Mouse (Mus musculus) heart, embryonic 13.5 days (tissue): Measurements from ENCODE around the gene Bpnt1. TPM values are rescaled to one million over a fixed set of nuclear protein-coding genes. Genes with fewer than 3 reads are reported as not detected.

Experiments used
- ATAC-seq: fragments of 200-750 bp; cut with Nextera tagmentation; 2 replicates; pipeline ENCODE4 v1.8.0; 2017; ENCODE audit warnings: moderate TSS enrichment; ENCODE audit not compliant: insufficient number of reproducible peaks, low FRiP score, low TSS enrichment; ENCODE audit errors: extremely low read depth
- H3K27ac ChIP-seq: fragments of 300-500 bp; sonication (generic); replicated peaks from 2 replicates; pipeline ENCODE4 v1.5.1; 2015; ENCODE audit warnings: moderate library complexity, mild to moderate bottlenecking, inconsistent platforms
- H3K27me3 ChIP-seq: fragments of 300-500 bp; sonication (generic); replicated peaks from 2 replicates; pipeline ENCODE4 v1.6.1; 2015; ENCODE audit warnings: mild to moderate bottlenecking, inconsistent platforms
- H3K36me3 ChIP-seq: fragments of 300-500 bp; sonication (generic); 2 replicates; pipeline ENCODE4 v1.6.1; 2015; ENCODE audit warnings: mild to moderate bottlenecking, inconsistent platforms
- H3K4me1 ChIP-seq: fragments of 300-500 bp; sonication (generic); 2 replicates; pipeline ENCODE4 v1.6.1; 2015; ENCODE audit warnings: inconsistent platforms
- H3K4me2 ChIP-seq: fragments of 300-500 bp; sonication (generic); 2 replicates; pipeline ENCODE4 v1.6.1; 2015; ENCODE audit warnings: inconsistent platforms, mild to moderate bottlenecking, moderate library complexity
- H3K4me3 ChIP-seq: fragments of 300-500 bp; sonication (generic); 2 replicates; pipeline ENCODE4 v1.5.1; 2015; ENCODE audit warnings: moderate library complexity, mild to moderate bottlenecking, inconsistent platforms
- H3K9ac ChIP-seq: fragments of 300-500 bp; sonication (generic); 2 replicates; pipeline ENCODE4 v1.6.1; 2015; ENCODE audit warnings: inconsistent platforms, mild to moderate bottlenecking, moderate library complexity
- H3K9me3 ChIP-seq: fragments of 300-500 bp; sonication (generic); 2 replicates; pipeline ENCODE4 v1.6.1; 2016; ENCODE audit warnings: inconsistent platforms
- WGBS: fragments of 180-500 bp; shearing (Covaris S2); methylation state at CpG from one replicate; pipeline ENCODE4 v1.1.7; 2015; ENCODE audit warnings: mixed read lengths; 5-methylcytosine and 5-hydroxymethylcytosine counted together
- polyA plus RNA-seq: library from polyadenylated mRNA; unstranded; fragments of >200 nt; fragmentation: Nextera tagmentation; extraction: Ambion mirVana; gene quantifications from 2 replicates; pipeline ENCODE4 v1.2.1, GENCODE M21; 2015

Bpnt1 gene
- polyA plus RNA-seq, 1 experiment from 2014 or later = 25.7 TPM

DNA sequence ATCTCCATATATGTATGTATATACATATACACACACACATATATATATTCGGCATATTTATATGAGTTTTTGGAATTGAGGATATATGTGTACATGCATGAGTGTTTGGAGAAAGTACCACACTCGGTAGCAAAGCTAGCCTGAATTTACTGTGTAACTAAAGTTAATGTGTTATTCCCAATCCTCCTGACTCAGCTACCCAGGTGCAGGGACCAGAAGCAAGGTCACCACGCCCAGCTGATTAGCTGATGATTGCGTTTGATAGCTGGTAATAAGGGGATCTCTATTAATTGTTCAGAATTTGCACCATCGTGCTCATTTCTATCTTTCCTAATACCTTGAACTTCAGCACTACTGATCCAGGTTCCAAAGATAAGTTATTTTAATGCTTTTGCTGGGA, 1.7 kb downstream of the Bpnt1 start:
- Histone ChIP-seq H3K4me2 (no peak overlapping the region), H3K9me3 (no peaks in the 10 kb centered on the region), H3K27ac (no peak overlapping the region), H3K4me1 (peaks cover 55% of the 10 kb centered on the region), H3K36me3 (peaks cover 8% of the 10 kb centered on the region), H3K27me3 (no peaks in the 10 kb centered on the region), H3K9ac (no peak overlapping the region), H3K4me3 (no peak overlapping the region)
- WGBS = 78% methylated on average over 5 of the region's 5 CpGs
- ATAC-seq = no peak

- ATAC-seq = no peak
- H3K4me3 ChIP-seq = no peak overlapping the region
- no peak overlapping the region for H3K9ac ChIP-seq
- no peaks in the 10 kb centered on the region for H3K27me3 ChIP-seq
- H3K27ac ChIP-seq = no peak overlapping the region
- H3K9me3 ChIP-seq = no peaks in the 10 kb centered on the region
- peaks cover 13% of the 10 kb centered on the region for H3K36me3 ChIP-seq
- 85% methylated on average over 4 of the region's 4 CpGs for WGBS
- H3K4me1 ChIP-seq = peaks cover 55% of the 10 kb centered on the region
- no peak overlapping the region for H3K4me2 ChIP-seq
These were observed 2.2 kb downstream of the Bpnt1 start for GRCm38 (mm10) chr1:185334136-185334535.

GRCm38 (mm10) chr1:185335231-185335765, 3.3 kb downstream of the Bpnt1 start:
- no peak overlapping the region for H3K4me2 ChIP-seq
- H3K36me3 ChIP-seq = peaks cover 21% of the 10 kb centered on the region
- H3K27ac ChIP-seq = no peak overlapping the region
- H3K4me1 ChIP-seq = peaks cover 53% of the 10 kb centered on the region
- no peaks in the 10 kb centered on the region for H3K27me3 ChIP-seq
- H3K9ac ChIP-seq = no peak overlapping the region
- no peak for ATAC-seq
- H3K4me3 ChIP-seq = no peak overlapping the region
- no peaks in the 10 kb centered on the region for H3K9me3 ChIP-seq
- WGBS = 63% methylated on average over 6 of the region's 6 CpGs

DNA sequence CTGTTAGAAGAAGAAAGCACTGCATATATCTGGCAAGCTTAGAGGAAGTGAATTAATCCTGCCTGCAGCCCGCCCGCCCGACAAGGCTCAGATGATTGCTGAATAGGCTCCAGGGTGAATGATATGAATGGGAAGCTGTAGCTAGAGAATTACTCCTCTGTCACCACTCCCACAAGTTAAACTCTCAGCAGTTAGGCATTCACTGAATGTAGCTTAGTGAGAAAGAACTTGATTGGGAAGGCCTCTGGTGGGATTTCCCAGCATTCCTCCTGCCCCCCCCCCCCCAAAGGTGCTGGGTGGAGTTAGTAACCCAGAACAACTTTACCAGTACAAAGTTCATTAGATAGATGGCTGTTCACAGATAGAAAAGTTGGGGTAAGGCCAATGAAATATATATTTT, 4.6 kb downstream of the Bpnt1 start:
- Histone ChIP-seq H3K27ac (no peak overlapping the region), H3K4me1 (peaks cover 53% of the 10 kb centered on the region), H3K4me3 (no peak overlapping the region), H3K9ac (no peak overlapping the region), H3K9me3 (no peaks in the 10 kb centered on the region), H3K4me2 (no peak overlapping the region), H3K36me3 (peaks cover 33% of the 10 kb centered on the region), H3K27me3 (no peaks in the 10 kb centered on the region)
- ATAC-seq = no peak
- WGBS = 37% methylated on average over 3 of the region's 3 CpGs

GRCm38 (mm10) chr1:185342441-185342840, 10.5 kb downstream of the Bpnt1 start:
- no peak overlapping the region for H3K4me2 ChIP-seq
- no peak overlapping the region for H3K9ac ChIP-seq
- whole genome bisulfite sequencing = 94% methylated on average over 4 of the region's 4 CpGs
- no peaks in the 10 kb centered on the region for H3K27me3 ChIP-seq
- no peak for ATAC-seq
- no peaks in the 10 kb centered on the region for H3K9me3 ChIP-seq
- H3K36me3 ChIP-seq = peaks cover 91% of the 10 kb centered on the region
- H3K4me1 ChIP-seq = peaks cover 9% of the 10 kb centered on the region
- H3K4me3 ChIP-seq = no peak overlapping the region
- no peak overlapping the region for H3K27ac ChIP-seq

- Histone ChIP-seq H3K36me3 (peaks cover 94% of the 10 kb centered on the region), H3K27ac (no peak overlapping the region), H3K27me3 (no peaks in the 10 kb centered on the region), H3K9ac (no peak overlapping the region), H3K4me1 (0 out of 2 replicates have a peak, but pooled peaks cover 4% of the 10 kb centered on the region), H3K4me2 (no peak overlapping the region), H3K4me3 (no peak overlapping the region), H3K9me3 (no peaks in the 10 kb centered on the region)
- ATAC-seq = no peak
- whole genome bisulfite sequencing = 81% methylated on average over 8 of the region's 8 CpGs
These were observed 11.5 kb downstream of the Bpnt1 start for GRCm38 (mm10) chr1:185343422-185343821.

- H3K4me2 ChIP-seq = no peak overlapping the region
- no peaks in the 10 kb centered on the region for H3K27me3 ChIP-seq
- no peak overlapping the region for H3K27ac ChIP-seq
- no peak overlapping the region for H3K4me3 ChIP-seq
- ATAC-seq = no peak
- no peaks in the 10 kb centered on the region for H3K9me3 ChIP-seq
- H3K4me1 ChIP-seq = no peaks in the 10 kb centered on the region
- H3K9ac ChIP-seq = no peak overlapping the region
- H3K36me3 ChIP-seq = peaks cover 98% of the 10 kb centered on the region
- WGBS = 64% methylated on average over 10 of the region's 10 CpGs
These were observed 14.2 kb downstream of the Bpnt1 start for GRCm38 (mm10) chr1:185346188-185346587.

- Histone ChIP-seq H3K36me3 (peaks cover 93% of the 10 kb centered on the region), H3K27ac (no peak overlapping the region), H3K4me3 (no peak overlapping the region), H3K9ac (no peak overlapping the region), H3K4me1 (no peaks in the 10 kb centered on the region), H3K9me3 (no peaks in the 10 kb centered on the region), H3K4me2 (no peak overlapping the region), H3K27me3 (no peaks in the 10 kb centered on the region)
- 87% methylated on average over 14 of the region's 14 CpGs for WGBS
- ATAC-seq = no peak
These were observed 17.8 kb downstream of the Bpnt1 start for GRCm38 (mm10) chr1:185349741-185350140.

DNA sequence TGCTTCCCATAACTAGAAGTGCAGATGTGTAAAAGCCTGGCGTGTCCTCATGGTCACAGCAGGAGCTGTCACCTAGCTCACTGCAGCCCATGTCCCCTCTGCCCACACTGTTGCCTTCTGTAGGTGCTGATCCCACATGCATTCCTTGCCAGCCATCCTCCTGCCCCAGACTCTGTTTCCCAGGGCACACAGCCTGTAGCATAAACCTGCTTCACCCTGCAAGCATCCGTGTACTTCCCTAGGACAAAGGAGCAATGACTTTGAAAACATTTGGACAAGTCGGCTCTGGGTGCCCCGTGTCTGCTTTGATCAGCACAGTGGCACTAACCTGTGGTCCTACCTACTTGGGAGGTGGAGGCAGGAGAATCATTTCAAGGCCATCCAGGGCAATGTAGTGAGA, 18.7 kb downstream of the Bpnt1 start:
- WGBS = 90% methylated on average over 4 of the region's 4 CpGs
- no peaks in the 10 kb centered on the region for H3K9me3 ChIP-seq
- H3K27me3 ChIP-seq = no peaks in the 10 kb centered on the region
- no peak overlapping the region for H3K4me2 ChIP-seq
- H3K9ac ChIP-seq = no peak overlapping the region
- no peak for ATAC-seq
- no peak overlapping the region for H3K4me3 ChIP-seq
- H3K36me3 ChIP-seq = peaks cover 93% of the 10 kb centered on the region
- no peaks in the 10 kb centered on the region for H3K4me1 ChIP-seq
- H3K27ac ChIP-seq = no peak overlapping the region

DNA sequence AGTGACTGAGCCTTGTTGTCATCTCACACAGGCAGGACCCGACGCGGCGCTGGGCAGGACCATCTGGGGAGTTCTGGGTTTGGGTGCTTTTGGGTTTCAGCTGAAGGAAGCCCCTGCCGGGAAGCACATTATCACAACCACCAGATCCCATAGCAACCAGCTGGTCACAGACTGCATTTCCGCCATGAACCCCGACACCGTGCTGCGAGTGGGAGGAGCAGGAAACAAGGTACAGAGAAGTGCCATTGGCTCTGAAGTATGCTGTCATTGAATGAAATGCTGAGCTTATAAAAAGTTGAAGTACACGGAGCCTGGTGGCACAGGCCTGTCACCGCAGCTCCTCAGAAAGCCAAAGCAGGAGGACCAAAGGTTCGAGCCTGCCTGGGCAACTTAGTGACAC, 20.2 kb downstream of the Bpnt1 start:
- Histone ChIP-seq H3K27ac (no peak overlapping the region), H3K4me1 (no peaks in the 10 kb centered on the region), H3K27me3 (no peaks in the 10 kb centered on the region), H3K9ac (no peak overlapping the region), H3K4me2 (no peak overlapping the region), H3K36me3 (peaks cover 90% of the 10 kb centered on the region), H3K9me3 (no peaks in the 10 kb centered on the region), H3K4me3 (no peak overlapping the region)
- WGBS = 82% methylated on average over 12 of the region's 12 CpGs
- no peak for ATAC-seq

DNA sequence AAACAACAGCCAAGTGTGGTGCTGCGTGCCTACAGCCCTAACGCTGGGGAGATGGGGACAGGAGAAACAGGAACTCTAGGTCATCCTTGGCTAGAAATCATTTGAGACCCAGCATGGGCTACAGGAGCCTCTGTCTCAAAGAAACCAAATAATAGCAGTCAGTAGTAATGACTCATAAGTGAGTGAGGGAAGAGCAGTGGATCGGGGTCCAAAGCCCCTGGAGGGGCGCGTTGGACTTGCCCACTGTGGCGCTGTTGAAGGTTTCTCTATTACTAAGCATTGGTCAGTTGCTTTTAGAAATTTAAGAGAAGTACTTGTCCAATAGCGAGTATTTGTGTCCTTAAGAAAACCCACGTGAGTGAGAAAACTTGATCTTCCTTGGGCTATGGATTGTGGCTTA, 21.4 kb downstream of the Bpnt1 start:
- H3K4me1 ChIP-seq = no peaks in the 10 kb centered on the region
- no peaks in the 10 kb centered on the region for H3K27me3 ChIP-seq
- no peak for ATAC-seq
- no peak overlapping the region for H3K4me2 ChIP-seq
- no peak overlapping the region for H3K27ac ChIP-seq
- H3K9me3 ChIP-seq = no peaks in the 10 kb centered on the region
- 94% methylated on average over 8 of the region's 8 CpGs for WGBS
- H3K4me3 ChIP-seq = no peak overlapping the region
- H3K36me3 ChIP-seq = peaks cover 87% of the 10 kb centered on the region
- no peak overlapping the region for H3K9ac ChIP-seq

DNA sequence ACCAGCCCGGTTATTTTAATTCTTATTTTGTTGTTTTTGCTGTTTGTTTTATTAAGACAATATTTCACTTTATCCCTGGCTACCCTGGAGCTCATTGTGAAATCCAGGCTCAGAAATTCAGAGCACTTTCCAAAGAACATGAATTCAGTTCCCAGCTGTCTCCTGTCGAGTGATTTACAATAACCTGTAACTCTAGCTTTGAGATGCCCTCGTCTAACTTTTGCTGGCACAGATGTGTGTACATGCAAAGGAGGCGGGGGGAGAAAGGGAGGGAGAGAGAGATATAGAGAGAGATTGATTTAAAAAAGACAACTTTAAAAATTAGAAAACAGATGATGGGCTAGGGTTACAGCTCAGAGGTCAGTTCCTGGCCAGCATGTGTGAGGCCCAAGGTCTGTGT, 22.8 kb downstream of the Bpnt1 start:
- H3K4me2 ChIP-seq = no peak overlapping the region
- H3K4me1 ChIP-seq = no peaks in the 10 kb centered on the region
- no peaks in the 10 kb centered on the region for H3K27me3 ChIP-seq
- H3K9me3 ChIP-seq = no peaks in the 10 kb centered on the region
- no peak overlapping the region for H3K27ac ChIP-seq
- no peak for ATAC-seq
- H3K4me3 ChIP-seq = no peak overlapping the region
- WGBS = 77% methylated on average over 4 of the region's 4 CpGs
- no peak overlapping the region for H3K9ac ChIP-seq
- H3K36me3 ChIP-seq = peaks cover 77% of the 10 kb centered on the region
